In genomic region chr5:74632369-74633114, GRCm38 (mm10) we compare ENCODE assay signal across 12 mouse cellular contexts.
DNase-seq lines count a peak whose midpoint lies in the region; ATAC-seq and TF ChIP-seq lines count a peak whose summit lies in the region.
"Had no signal": no experiment of that assay in that cellular context is flagged by ENCODE, and none has a peak within 500 bp of the region (broad histone marks: within the 10 kb centered on the region; RNA-seq: fewer than 3 reads in every experiment).

No protein-coding gene starts in this region.

- intact Hi-C loops in left cerebral cortex, postnatal 4 days (cut with DNase I): no loop called here
- intact Hi-C loops in left cerebral cortex, adult 2 months (cut with DNase I): no loop called here
- intact Hi-C loops in gastrocnemius, postnatal 14 days (cut with DNase I; ENCODE audit: low total_unique reads): no loop called here

- no peak overlapping the region for H3K9ac ChIP-seq in neural tube, embryonic 15.5 days (replicated peaks)
- H3K9ac ChIP-seq: limb, embryonic 15.5 days had no signal

- H3K27ac ChIP-seq in left cerebral cortex, adult 2 months: no peak overlapping the region
- H3K27ac ChIP-seq in neural tube, embryonic 15.5 days (replicated peaks): 0 out of 2 replicates have a peak overlapping the region, but pooled peaks have one; percentile 0
- H3K27ac ChIP-seq in forebrain, embryonic 10.5 days: no peak overlapping the region
- H3K27ac ChIP-seq: limb, embryonic 15.5 days had no signal

- H3K27me3 ChIP-seq in neural tube, embryonic 15.5 days (replicated peaks): no peaks in the 10 kb centered on the region
- no peaks in the 10 kb centered on the region for H3K27me3 ChIP-seq in forebrain, embryonic 10.5 days (ENCODE audit: poor library complexity, severe bottlenecking)
- H3K27me3 ChIP-seq: limb, embryonic 15.5 days had no signal

- peaks cover 16% of the 10 kb centered on the region for H3K4me1 ChIP-seq in neural tube, embryonic 15.5 days
- peaks cover 21% of the 10 kb centered on the region for H3K4me1 ChIP-seq in forebrain, embryonic 10.5 days

- H3K36me3 ChIP-seq in neural tube, embryonic 15.5 days: no peaks in the 10 kb centered on the region
- no peaks in the 10 kb centered on the region for H3K36me3 ChIP-seq in forebrain, embryonic 10.5 days (replicated peaks)
- H3K36me3 ChIP-seq: limb, embryonic 15.5 days had no signal

- no peak overlapping the region for H3K4me3 ChIP-seq in left cerebral cortex, adult 2 months
- H3K4me3 ChIP-seq in neural tube, embryonic 15.5 days (replicated peaks): no peak overlapping the region
- no peak overlapping the region for H3K4me3 ChIP-seq in forebrain, embryonic 10.5 days
- H3K4me3 ChIP-seq: limb, embryonic 15.5 days had no signal

- H3K9me3 ChIP-seq in neural tube, embryonic 15.5 days (replicated peaks): no peaks in the 10 kb centered on the region
- H3K9me3 ChIP-seq in forebrain, embryonic 10.5 days: no peaks in the 10 kb centered on the region
- H3K9me3 ChIP-seq: limb, embryonic 15.5 days had no signal

- no peak overlapping the region for H3K4me2 ChIP-seq in neural tube, embryonic 15.5 days
- H3K4me2 ChIP-seq: limb, embryonic 15.5 days had no signal

- ATAC-seq in neural tube, embryonic 15.5 days (ENCODE audit: low FRiP score): no peak
- ATAC-seq: forebrain, embryonic 16.5 days had no signal

- WGBS in neural tube, embryonic 15.5 days: 51% methylated on average over 17 of the region's 17 CpGs
- 64% methylated on average over 17 of the region's 17 CpGs for WGBS in forebrain, embryonic 10.5 days

- DNase-seq in gastrocnemius, adult 18-20 months (ENCODE audit: low spot score): peak; percentile 59
- DNase-seq in gastrocnemius, postnatal 10 days: no peak
- peak; percentile 6 for DNase-seq in left cerebral cortex, postnatal 4 days
- DNase-seq in left cerebral cortex, adult 2 months (ENCODE audit: extremely low spot score in 1 of 2, low spot score in 2 of 2): no peak
- peak; percentile 56 for DNase-seq in gastrocnemius, postnatal 14 days
- no peak for DNase-seq in forebrain, embryonic 10.5 days (ENCODE audit: extremely low spot score, low spot score)
- no peak for DNase-seq in right cerebral cortex, adult 2 months (ENCODE audit: low spot score in 2 of 2)
- DNase-seq: lung, postnatal 14 days; thymus, postnatal 4 days had no signal

- TF ChIP-seq CTCF in left cerebral cortex, adult 2 months (IDR thresholded peaks at IDR 0.05): no peak

Comparison
In these comparisons a context has a peak if more than half of its experiments do, and no peak if none do; other contexts are left out.
1. DNase-seq: peak in gastrocnemius, adult 18-20 months (single experiment), left cerebral cortex, postnatal 4 days (single experiment) and gastrocnemius, postnatal 14 days (single experiment); none in gastrocnemius, postnatal 10 days (single experiment), left cerebral cortex, adult 2 months (0 of 2), forebrain, embryonic 10.5 days (single experiment) and right cerebral cortex, adult 2 months (0 of 2).